9 mouse cellular contexts compared by ENCODE assay signal in the genomic region with DNA sequence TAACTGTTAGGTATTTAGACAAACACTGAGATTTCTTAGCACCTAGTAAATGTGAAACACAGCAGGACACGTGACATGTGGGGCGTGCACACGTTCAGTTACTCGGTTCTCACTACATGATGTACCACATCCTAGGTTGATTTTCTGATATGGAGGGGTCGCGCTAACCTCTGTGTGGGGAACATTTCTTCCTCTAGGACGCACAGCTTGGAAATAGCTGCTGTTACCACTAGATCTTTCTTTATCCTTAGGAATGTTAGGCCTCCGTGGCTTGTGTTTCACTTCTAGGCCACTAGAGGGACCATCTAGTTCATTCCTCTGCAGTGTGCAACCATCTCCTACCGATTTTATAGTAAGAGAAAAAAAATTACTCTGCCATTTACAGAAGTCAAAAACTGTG. TPM values are rescaled to one million over a fixed set of nuclear protein-coding genes. Genes with fewer than 3 reads are reported as not detected.
DNase-seq lines count a peak whose midpoint lies in the region; ATAC-seq and TF ChIP-seq lines count a peak whose summit lies in the region.
"Had no signal": no experiment of that assay in that cellular context is flagged by ENCODE, and none has a peak within 500 bp of the region (broad histone marks: within the 10 kb centered on the region; RNA-seq: fewer than 3 reads in every experiment).

No protein-coding gene starts in this region.

- H3K27me3 ChIP-seq in limb, embryonic 11.5 days (ENCODE audit: control insufficient read depth, insufficient read depth, low read length) = no peaks in the 10 kb centered on the region
- H3K27me3 ChIP-seq in limb, embryonic 10.5 days (ENCODE audit: low read depth, poor library complexity, severe bottlenecking) = no peaks in the 10 kb centered on the region
- no peaks in the 10 kb centered on the region for H3K27me3 ChIP-seq in forebrain, embryonic 13.5 days
- H3K27me3 ChIP-seq in kidney, embryonic 16.5 days (ENCODE audit: insufficient read depth, low read length) = no peaks in the 10 kb centered on the region
- no peaks in the 10 kb centered on the region for H3K27me3 ChIP-seq in liver, embryonic 14.5 days (ENCODE audit: control insufficient read depth, insufficient read depth, low read length)
- H3K27me3 ChIP-seq: liver, embryonic 13.5 days had no signal

- no peak overlapping the region for H3K27ac ChIP-seq in limb, embryonic 11.5 days (replicated peaks; ENCODE audit: low read depth, low read length)
- no peak overlapping the region for H3K27ac ChIP-seq in limb, embryonic 10.5 days
- H3K27ac ChIP-seq in forebrain, embryonic 13.5 days = no peak overlapping the region
- no peak overlapping the region for H3K27ac ChIP-seq in kidney, embryonic 16.5 days (ENCODE audit: low read length)
- no peak overlapping the region for H3K27ac ChIP-seq in liver, embryonic 14.5 days
- H3K27ac ChIP-seq: liver, embryonic 13.5 days had no signal

- no peak overlapping the region for H3K4me3 ChIP-seq in limb, embryonic 11.5 days (ENCODE audit: low read depth, low read length)
- no peak overlapping the region for H3K4me3 ChIP-seq in limb, embryonic 10.5 days
- H3K4me3 ChIP-seq in forebrain, embryonic 13.5 days = no peak overlapping the region
- H3K4me3 ChIP-seq in kidney, embryonic 16.5 days (ENCODE audit: low read length) = no peak overlapping the region
- no peak overlapping the region for H3K4me3 ChIP-seq in liver, embryonic 14.5 days (ENCODE audit: insufficient read depth in 1 of 2, low read depth in 2 of 2, low read length in 2 of 2)
- H3K4me3 ChIP-seq: liver, embryonic 13.5 days had no signal

- H3K36me3 ChIP-seq in limb, embryonic 11.5 days (ENCODE audit: control insufficient read depth, insufficient read depth, low read length) = no peaks in the 10 kb centered on the region
- no peaks in the 10 kb centered on the region for H3K36me3 ChIP-seq in limb, embryonic 10.5 days
- no peaks in the 10 kb centered on the region for H3K36me3 ChIP-seq in forebrain, embryonic 13.5 days (ENCODE audit: poor library complexity, severe bottlenecking)
- H3K36me3 ChIP-seq in kidney, embryonic 16.5 days (ENCODE audit: insufficient read depth, low read length) = no peaks in the 10 kb centered on the region
- peaks cover 26% of the 10 kb centered on the region for H3K36me3 ChIP-seq in liver, embryonic 14.5 days (replicated peaks; ENCODE audit: control insufficient read depth, insufficient read depth, low read depth)

- no peaks in the 10 kb centered on the region for H3K9me3 ChIP-seq in limb, embryonic 11.5 days (ENCODE audit: control insufficient read depth, low read length)
- no peaks in the 10 kb centered on the region for H3K9me3 ChIP-seq in limb, embryonic 10.5 days (replicated peaks)
- H3K9me3 ChIP-seq in forebrain, embryonic 13.5 days (replicated peaks) = no peaks in the 10 kb centered on the region
- no peaks in the 10 kb centered on the region for H3K9me3 ChIP-seq in kidney, embryonic 16.5 days (ENCODE audit: low read length)
- no peaks in the 10 kb centered on the region for H3K9me3 ChIP-seq in liver, embryonic 14.5 days (ENCODE audit: control insufficient read depth, low read length)
- H3K9me3 ChIP-seq: liver, embryonic 13.5 days had no signal

- WGBS in limb, embryonic 11.5 days = 49% methylated on average over 9 of the region's 9 CpGs
- 57% methylated on average over 9 of the region's 9 CpGs for WGBS in limb, embryonic 10.5 days
- 57% methylated on average over 9 of the region's 9 CpGs for WGBS in forebrain, embryonic 13.5 days
- WGBS in kidney, embryonic 16.5 days = 55% methylated on average over 9 of the region's 9 CpGs
- WGBS in liver, embryonic 14.5 days (ENCODE audit: insufficient replicate concordance) = 52% methylated on average over 9 of the region's 9 CpGs

- TF ChIP-seq CTCF in liver, embryonic 14.5 days (IDR thresholded peaks at IDR 0.05; ENCODE audit: low read depth) = peak; percentile 61

- H3K4me1 ChIP-seq in limb, embryonic 11.5 days (ENCODE audit: control insufficient read depth, insufficient read depth, low read length) = no peaks in the 10 kb centered on the region
- no peaks in the 10 kb centered on the region for H3K4me1 ChIP-seq in limb, embryonic 10.5 days
- no peaks in the 10 kb centered on the region for H3K4me1 ChIP-seq in forebrain, embryonic 13.5 days
- H3K4me1 ChIP-seq in kidney, embryonic 16.5 days (ENCODE audit: insufficient read depth, low read length) = no peaks in the 10 kb centered on the region
- H3K4me1 ChIP-seq in liver, embryonic 14.5 days (replicated peaks; ENCODE audit: control insufficient read depth in 2 of 2, insufficient read depth in 2 of 2, low read length in 1 of 2) = no peaks in the 10 kb centered on the region
- H3K4me1 ChIP-seq: liver, embryonic 13.5 days had no signal

- intact Hi-C loops in gastrocnemius, postnatal 36 days (cut with DNase I) = no loop called here

- DNase-seq in limb, embryonic 11.5 days (ENCODE audit: low spot score) = peak; percentile 43
- no peak for DNase-seq in limb, embryonic 10.5 days (ENCODE audit: low spot score)
- DNase-seq in adipocyte (ENCODE audit: low spot score) = peak; percentile 66
- DNase-seq in liver, embryonic 14.5 days (ENCODE audit: low read depth in 3 of 3, low spot score in 3 of 3) = no peak
- DNase-seq in right cerebral cortex, postnatal 10 days (ENCODE audit: low spot score in 2 of 2) = peak; percentile 76 to 77
- no peak for DNase-seq in gastrocnemius, postnatal 36 days
- DNase-seq: liver, embryonic 13.5 days had no signal

- ATAC-seq in limb, embryonic 11.5 days (ENCODE audit: insufficient number of reproducible peaks, low FRiP score, low TSS enrichment, low read depth) = 0 out of 2 replicates have a peak, but pooled peaks have one; percentile 31
- peak; percentile 80 for ATAC-seq in forebrain, embryonic 13.5 days
- ATAC-seq in kidney, embryonic 16.5 days (ENCODE audit: low FRiP score, low TSS enrichment) = peak; percentile 61; the same call in 1 of the 2 replicates
- no peak for ATAC-seq in liver, embryonic 14.5 days (ENCODE audit: insufficient read depth)

- no peak overlapping the region for H3K4me2 ChIP-seq in limb, embryonic 11.5 days (ENCODE audit: low read depth, severe bottlenecking)
- no peak overlapping the region for H3K4me2 ChIP-seq in forebrain, embryonic 13.5 days
- no peak overlapping the region for H3K4me2 ChIP-seq in kidney, embryonic 16.5 days (replicated peaks; ENCODE audit: low read depth, low read length)
- H3K4me2 ChIP-seq in liver, embryonic 14.5 days (ENCODE audit: low read depth) = no peak overlapping the region
- H3K4me2 ChIP-seq: liver, embryonic 13.5 days had no signal

- TF ChIP-seq EP300 in liver, embryonic 14.5 days (IDR thresholded peaks at IDR 0.05; ENCODE audit: low read depth) = no peak

- no peak overlapping the region for H3K9ac ChIP-seq in limb, embryonic 11.5 days (ENCODE audit: low read length)
- no peak overlapping the region for H3K9ac ChIP-seq in forebrain, embryonic 13.5 days
- H3K9ac ChIP-seq in kidney, embryonic 16.5 days (replicated peaks; ENCODE audit: low read length) = no peak overlapping the region
- H3K9ac ChIP-seq in liver, embryonic 14.5 days (replicated peaks) = no peak overlapping the region
- H3K9ac ChIP-seq: liver, embryonic 13.5 days had no signal

RNA-seq across cellular contexts. Expression of a gene that starts 37.7 kb away (rescaled TPM):
- 9.0 and 12.0 TPM in 2 replicates for polyA plus RNA-seq in limb, embryonic 11.5 days (2014; fragmentation: Nextera tagmentation; extraction: Ambion mirVana)
- 10.0 and 13.8 TPM in 2 replicates for polyA plus RNA-seq in limb, embryonic 10.5 days (2016; fragmentation: Nextera tagmentation; extraction: Ambion mirVana)
- polyA plus RNA-seq in forebrain, embryonic 13.5 days (2015; fragmentation: Nextera tagmentation; extraction: Ambion mirVana) = 5.9 and 7.5 TPM in 2 replicates
- polyA plus RNA-seq in kidney, embryonic 16.5 days (2015; fragmentation: Nextera tagmentation; extraction: Ambion mirVana) = 18.3 and 19.5 TPM in 2 replicates
- 22.8 and 27.5 TPM in 2 replicates for polyA plus RNA-seq in liver, embryonic 14.5 days (2012; rRNA removed)
- polyA plus RNA-seq in liver, embryonic 14.5 days (2014; fragmentation: Nextera tagmentation; extraction: Ambion mirVana) = 55.4 and 56.8 TPM in 2 replicates
- total RNA-seq in gastrocnemius, postnatal 36 days (2021) = under 1 TPM; 0.76 to 0.99 TPM

Comparison
In these comparisons a context has a peak if more than half of its experiments do, and no peak if none do; other contexts are left out.
1. DNase-seq: peak in limb, embryonic 11.5 days (single experiment), adipocyte (single experiment) and right cerebral cortex, postnatal 10 days (2 of 2); none in limb, embryonic 10.5 days (single experiment), liver, embryonic 14.5 days (0 of 3) and gastrocnemius, postnatal 36 days (0 of 2).